ENCODE assay signal across 8 mouse cellular contexts in the genomic region with DNA sequence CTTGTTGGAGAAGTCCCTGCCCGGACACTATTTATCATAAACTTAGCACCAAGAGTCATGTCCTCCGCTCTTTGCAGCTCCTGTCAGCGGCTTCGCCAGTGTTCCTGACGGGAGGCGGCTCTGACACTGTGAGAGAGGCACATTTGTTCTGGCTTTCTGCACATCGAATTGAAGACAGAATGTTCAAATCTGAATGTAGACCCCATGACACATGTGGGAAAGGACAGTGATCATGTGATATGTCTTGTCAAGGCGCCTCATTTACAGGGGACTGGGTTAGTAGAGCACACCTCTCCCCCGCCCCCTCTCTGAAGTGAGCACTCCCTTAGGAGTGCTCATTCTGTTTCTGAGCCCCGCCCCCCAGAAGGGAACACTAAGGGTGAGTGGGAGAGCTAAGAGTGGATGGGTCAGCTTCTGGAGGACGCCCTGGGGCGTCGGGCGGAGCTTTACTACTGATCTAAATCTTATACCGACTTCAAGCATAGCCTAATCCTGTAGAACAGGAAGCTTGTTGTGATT. TPM values are rescaled to one million over a fixed set of nuclear protein-coding genes. Genes with fewer than 3 reads are reported as not detected.
DNase-seq lines count a peak whose midpoint lies in the region; ATAC-seq lines count a peak whose summit lies in the region.

No protein-coding gene starts in this region.

- DNase-seq in kidney, adult 8-10 months, result no peak
- DNase-seq in embryo, embryonic 11 days, result peak; percentile 50
- peak; percentile 46 for DNase-seq in lung, postnatal 10 days
- DNase-seq in gastrocnemius, postnatal 14 days, result no peak
- no peak for DNase-seq in MN1 (ENCODE audit: low spot score)

- H3K27ac ChIP-seq in kidney, embryonic 14.5 days (ENCODE audit: low read depth, low read length), result peak overlapping the region; percentile 42
- H3K27ac ChIP-seq in hindbrain, embryonic 16.5 days (ENCODE audit: low read depth, low read length), result peak overlapping the region; percentile 74
- peak overlapping the region; percentile 39; the same call in 1 of the 2 replicates for H3K27ac ChIP-seq in stomach, embryonic 14.5 days (ENCODE audit: low read length)

- no peak overlapping the region for H3K4me3 ChIP-seq in kidney, embryonic 14.5 days (ENCODE audit: low read length)
- peak overlapping the region; percentile 8; the same call in 1 of the 2 replicates for H3K4me3 ChIP-seq in hindbrain, embryonic 16.5 days (ENCODE audit: low read length)
- H3K4me3 ChIP-seq in stomach, embryonic 14.5 days (ENCODE audit: low read depth, low read length), result no peak overlapping the region

- no peak overlapping the region for H3K9ac ChIP-seq in kidney, embryonic 14.5 days (ENCODE audit: low read depth, low read length)
- H3K9ac ChIP-seq in hindbrain, embryonic 16.5 days (ENCODE audit: low read depth, low read length), result no peak overlapping the region; the same call in 1 of the 2 replicates
- 0 out of 2 replicates have a peak overlapping the region, but pooled peaks have one; percentile 6 for H3K9ac ChIP-seq in stomach, embryonic 14.5 days (replicated peaks; ENCODE audit: low read depth, low read length)

- 15% methylated on average over 15 of the region's 15 CpGs for WGBS in kidney, embryonic 14.5 days
- WGBS in hindbrain, embryonic 16.5 days, result 14% methylated on average over 15 of the region's 15 CpGs
- 14% methylated on average over 15 of the region's 15 CpGs for WGBS in stomach, embryonic 14.5 days

- no peaks in the 10 kb centered on the region for H3K9me3 ChIP-seq in kidney, embryonic 14.5 days (ENCODE audit: control insufficient read depth, low read length)
- no peaks in the 10 kb centered on the region for H3K9me3 ChIP-seq in hindbrain, embryonic 16.5 days (ENCODE audit: control insufficient read depth, low read length)
- no peaks in the 10 kb centered on the region for H3K9me3 ChIP-seq in stomach, embryonic 14.5 days (ENCODE audit: control insufficient read depth, low read depth, low read length)

- peaks cover 40% of the 10 kb centered on the region for H3K36me3 ChIP-seq in kidney, embryonic 14.5 days (ENCODE audit: control insufficient read depth, insufficient read depth, low read length)
- H3K36me3 ChIP-seq in hindbrain, embryonic 16.5 days (ENCODE audit: control insufficient read depth, insufficient read depth, low read length), result no peaks in the 10 kb centered on the region
- peaks cover 19% of the 10 kb centered on the region for H3K36me3 ChIP-seq in stomach, embryonic 14.5 days (ENCODE audit: control insufficient read depth, insufficient read depth, low read length)

- peak; percentile 87 for ATAC-seq in kidney, embryonic 14.5 days (ENCODE audit: low FRiP score, low TSS enrichment)
- peak; percentile 46 for ATAC-seq in hindbrain, embryonic 16.5 days
- ATAC-seq in stomach, embryonic 14.5 days (ENCODE audit: insufficient number of reproducible peaks, insufficient read depth, low FRiP score, low read depth), result peak; percentile 80

- H3K4me1 ChIP-seq in kidney, embryonic 14.5 days (ENCODE audit: control insufficient read depth, insufficient read depth, low read length), result peaks cover 20% of the 10 kb centered on the region
- peaks cover 33% of the 10 kb centered on the region for H3K4me1 ChIP-seq in hindbrain, embryonic 16.5 days (ENCODE audit: control insufficient read depth, insufficient read depth, low read depth, low read length)
- peaks cover 16% of the 10 kb centered on the region for H3K4me1 ChIP-seq in stomach, embryonic 14.5 days (ENCODE audit: control insufficient read depth, insufficient read depth, low read length)

- H3K27me3 ChIP-seq in kidney, embryonic 14.5 days (ENCODE audit: control insufficient read depth, insufficient read depth, low read length), result no peaks in the 10 kb centered on the region
- no peaks in the 10 kb centered on the region for H3K27me3 ChIP-seq in hindbrain, embryonic 16.5 days (replicated peaks; ENCODE audit: control insufficient read depth, insufficient read depth, low read length)
- H3K27me3 ChIP-seq in stomach, embryonic 14.5 days (ENCODE audit: control insufficient read depth, insufficient read depth, low read length), result no peaks in the 10 kb centered on the region

- H3K4me2 ChIP-seq in kidney, embryonic 14.5 days (replicated peaks; ENCODE audit: low read depth, low read length), result peak overlapping the region; percentile 27
- H3K4me2 ChIP-seq in hindbrain, embryonic 16.5 days (ENCODE audit: low read length), result peak overlapping the region; percentile 44
- H3K4me2 ChIP-seq in stomach, embryonic 14.5 days (replicated peaks; ENCODE audit: low read depth, low read length), result peak overlapping the region; percentile 22; the same call in 1 of the 2 replicates

- intact Hi-C loops in gastrocnemius, postnatal 14 days (cut with DNase I; ENCODE audit: low total_unique reads), result no loop called here

RNA-seq across cellular contexts. Expression of gene Elk3, which starts 48.9 kb away (rescaled TPM):
- 43.4 and 49.1 TPM in 2 replicates for polyA plus RNA-seq in kidney, embryonic 14.5 days (2014; fragmentation: Nextera tagmentation; extraction: Ambion mirVana)
- 4.1 and 8.8 TPM in 2 replicates for polyA plus RNA-seq in hindbrain, embryonic 16.5 days (2015; fragmentation: Nextera tagmentation; extraction: Ambion mirVana)
- 34.0 and 36.6 TPM in 2 replicates for polyA plus RNA-seq in stomach, embryonic 14.5 days (2014; fragmentation: Nextera tagmentation; extraction: Ambion mirVana)
- 10 to 100 TPM; 31.7 to 32.9 TPM for total RNA-seq in gastrocnemius, postnatal 14 days (2021)

Comparison
In these comparisons a context has a peak if more than half of its experiments do, and no peak if none do; other contexts are left out.
1. DNase-seq: peak in embryo, embryonic 11 days (single experiment) and lung, postnatal 10 days (single experiment); none in kidney, adult 8-10 months (0 of 2), gastrocnemius, postnatal 14 days (single experiment) and MN1 (single experiment).
2. Peak in every context shown above with its lines, with median percentiles within 50 percentile points of each other: ATAC-seq, H3K27ac ChIP-seq and H3K4me2 ChIP-seq.